Mouse (Mus musculus) hindbrain, embryonic 11.5 days (tissue): ENCODE measurements around the gene Bahd1. TPM values are rescaled to one million over a fixed set of nuclear protein-coding genes. Genes with fewer than 3 reads are reported as not detected.

Experiments used
- ATAC-seq: fragments of 200-750 bp; cut with Nextera tagmentation; 2 replicates; pipeline ENCODE4 v1.8.0; 2017; ENCODE audit warnings: mild to moderate bottlenecking, moderate TSS enrichment, moderate library complexity; ENCODE audit not compliant: low FRiP score
- DNase-seq: peaks from one replicate; pipeline ENCODE4 v3.0.0-alpha.2; 2015; ENCODE audit warnings: low spot score
- H3K27ac ChIP-seq: fragments of 300-500 bp; sonication (generic); 2 replicates; pipeline ENCODE4 v1.5.1; 2014; ENCODE audit warnings: mild to moderate bottlenecking, low read depth, low read length
- H3K27me3 ChIP-seq: fragments of 300-500 bp; sonication (generic); 2 replicates; pipeline ENCODE4 v1.6.1; 2014; ENCODE audit warnings: mild to moderate bottlenecking, low read length, moderate library complexity, mixed read lengths; ENCODE audit not compliant: control insufficient read depth, insufficient read depth
- H3K36me3 ChIP-seq: fragments of 300-500 bp; sonication (generic); 2 replicates; pipeline ENCODE4 v1.6.1; 2014; ENCODE audit warnings: mild to moderate bottlenecking, low read length, moderate library complexity, mixed read lengths; ENCODE audit not compliant: control insufficient read depth, insufficient read depth
- H3K4me1 ChIP-seq: fragments of 300-500 bp; sonication (generic); replicated peaks from 2 replicates; pipeline ENCODE4 v1.6.1; 2014; ENCODE audit warnings: low read length, mixed read lengths; ENCODE audit not compliant: control insufficient read depth, insufficient read depth
- H3K4me2 ChIP-seq: fragments of 300-500 bp; sonication (generic); replicated peaks from 2 replicates; pipeline ENCODE4 v1.6.1; 2014; ENCODE audit warnings: mild to moderate bottlenecking, low read depth, low read length
- H3K4me3 ChIP-seq: fragments of 300-500 bp; sonication (generic); 2 replicates; pipeline ENCODE4 v1.5.1; 2014; ENCODE audit warnings: low read depth, low read length
- H3K9ac ChIP-seq: fragments of 300-500 bp; sonication (generic); 2 replicates; pipeline ENCODE4 v1.6.1; 2014; ENCODE audit warnings: low read depth, low read length
- H3K9me3 ChIP-seq: fragments of 300-500 bp; sonication (generic); 2 replicates; pipeline ENCODE4 v1.6.1; 2016; ENCODE audit warnings: low read length; ENCODE audit not compliant: control insufficient read depth
- WGBS: fragments of 180-500 bp; shearing (Covaris S2); extraction: QIAGEN DNeasy Blood & Tissue Kit; methylation state at CpG from one replicate; pipeline ENCODE4 v1.1.7; 2014; 5-methylcytosine and 5-hydroxymethylcytosine counted together
- polyA plus RNA-seq: library from polyadenylated mRNA; unstranded; fragments of >200 nt; fragmentation: Nextera tagmentation; extraction: Ambion mirVana; gene quantifications from 2 replicates; pipeline ENCODE4 v1.2.1, GENCODE M21; 2014

The Bahd1 gene
- polyA plus RNA-seq, result 2.1 TPM in 2 replicates

- H3K27me3 ChIP-seq, result peaks cover 52% of the 10 kb centered on the region
- peaks cover 30% of the 10 kb centered on the region for H3K4me1 ChIP-seq
- peak within 1 kb of the TSS; percentile 93 for H3K4me3 ChIP-seq
- H3K27ac ChIP-seq, result peak within 1 kb of the TSS; percentile 85; the same call in 1 of the 2 replicates
- peak; percentile 6; the same call in 1 of the 2 replicates for ATAC-seq
- DNase-seq, result peak; percentile 64
- H3K36me3 ChIP-seq, result no peaks in the 10 kb centered on the region
- H3K4me2 ChIP-seq, result peak within 1 kb of the TSS; percentile 99
- H3K9ac ChIP-seq, result peak within 1 kb of the TSS; percentile 83
- no peaks in the 10 kb centered on the region for H3K9me3 ChIP-seq
- WGBS, result under 1% methylated on average over 31 of the region's 32 CpGs
Observed at GRCm38 (mm10) chr2:118899981-118900825, at the start of gene Bahd1. Bahd1 (plus strand) TSS chr2:118900377.

GRCm38 (mm10) chr2:118851756-118852155 lies 48.4 kb upstream of the Bahd1 start:
- WGBS, result 19% methylated on average over 3 of the region's 3 CpGs
- no peaks in the 10 kb centered on the region for H3K9me3 ChIP-seq
- no peak overlapping the region for H3K4me2 ChIP-seq
- no peak overlapping the region for H3K4me3 ChIP-seq
- H3K9ac ChIP-seq, result no peak overlapping the region
- no peak overlapping the region for H3K27ac ChIP-seq
- H3K27me3 ChIP-seq, result no peaks in the 10 kb centered on the region
- no peaks in the 10 kb centered on the region for H3K36me3 ChIP-seq
- H3K4me1 ChIP-seq, result no peaks in the 10 kb centered on the region
- DNase-seq (no peak), ATAC-seq (no peak)

- Histone ChIP-seq H3K27me3 (no peaks in the 10 kb centered on the region), H3K4me2 (peak within 1 kb of the TSS; percentile 69), H3K4me3 (peak within 1 kb of the TSS; percentile 61), H3K9me3 (no peaks in the 10 kb centered on the region), H3K4me1 (no peaks in the 10 kb centered on the region; the same call in 1 of the 2 replicates), H3K27ac (no peak within 1 kb of the TSS), H3K36me3 (no peaks in the 10 kb centered on the region), H3K9ac (peak within 1 kb of the TSS; percentile 76)
- DNase-seq (peak; percentile 91), ATAC-seq (peak; percentile 100)
- under 1% methylated on average over 34 of the region's 34 CpGs for WGBS
Observed at GRCm38 (mm10) chr2:118861454-118862339, 38.5 kb upstream of the Bahd1 start, which contains the start of gene Ivd. Ivd (plus strand) TSS chr2:118861954.

- 45% methylated on average over 3 of the region's 3 CpGs for WGBS
- H3K4me2 ChIP-seq, result peak overlapping the region; percentile 69
- no peaks in the 10 kb centered on the region; the same call in 1 of the 2 replicates for H3K4me1 ChIP-seq
- H3K27me3 ChIP-seq, result no peaks in the 10 kb centered on the region
- no peak for DNase-seq
- H3K9ac ChIP-seq, result peak overlapping the region; percentile 76
- peak overlapping the region; percentile 61 for H3K4me3 ChIP-seq
- no peaks in the 10 kb centered on the region for H3K36me3 ChIP-seq
- no peak overlapping the region for H3K27ac ChIP-seq
- H3K9me3 ChIP-seq, result no peaks in the 10 kb centered on the region
- ATAC-seq, result no peak
Observed at GRCm38 (mm10) chr2:118862340-118862675, 37.9 kb upstream of the Bahd1 start.

- Histone ChIP-seq H3K4me3 (no peak overlapping the region), H3K36me3 (no peaks in the 10 kb centered on the region), H3K9me3 (no peaks in the 10 kb centered on the region), H3K9ac (no peak overlapping the region), H3K27ac (no peak overlapping the region), H3K4me2 (no peak overlapping the region), H3K27me3 (no peaks in the 10 kb centered on the region), H3K4me1 (no peaks in the 10 kb centered on the region)
- WGBS, result 94% methylated on average over 3 of the region's 3 CpGs
- DNase-seq (no peak), ATAC-seq (no peak)
Observed at GRCm38 (mm10) chr2:118870601-118871000, 29.6 kb upstream of the Bahd1 start.

GRCm38 (mm10) chr2:118871032-118871431 lies 29.1 kb upstream of the Bahd1 start:
- Histone ChIP-seq H3K4me3 (no peak overlapping the region), H3K4me1 (no peaks in the 10 kb centered on the region), H3K27ac (no peak overlapping the region), H3K27me3 (no peaks in the 10 kb centered on the region), H3K9ac (no peak overlapping the region), H3K9me3 (no peaks in the 10 kb centered on the region), H3K36me3 (no peaks in the 10 kb centered on the region), H3K4me2 (no peak overlapping the region)
- ATAC-seq, result no peak
- DNase-seq, result no peak
- 88% methylated on average over 1 of the region's 1 CpGs for WGBS

- no peaks in the 10 kb centered on the region for H3K4me1 ChIP-seq
- no peaks in the 10 kb centered on the region for H3K9me3 ChIP-seq
- no peaks in the 10 kb centered on the region for H3K36me3 ChIP-seq
- whole genome bisulfite sequencing, result 92% methylated on average over 5 of the region's 5 CpGs
- no peak for DNase-seq
- H3K4me3 ChIP-seq, result no peak overlapping the region
- H3K27me3 ChIP-seq, result no peaks in the 10 kb centered on the region
- no peak for ATAC-seq
- H3K27ac ChIP-seq, result no peak overlapping the region
- H3K9ac ChIP-seq, result no peak overlapping the region
- no peak overlapping the region for H3K4me2 ChIP-seq
Observed at GRCm38 (mm10) chr2:118873018-118873417, 27.2 kb upstream of the Bahd1 start.

- H3K36me3 ChIP-seq, result no peaks in the 10 kb centered on the region
- no peak for ATAC-seq
- 93% methylated on average over 6 of the region's 6 CpGs for WGBS
- no peaks in the 10 kb centered on the region for H3K27me3 ChIP-seq
- DNase-seq, result no peak
- H3K9ac ChIP-seq, result no peak overlapping the region
- H3K9me3 ChIP-seq, result no peaks in the 10 kb centered on the region
- no peak overlapping the region for H3K27ac ChIP-seq
- H3K4me1 ChIP-seq, result no peaks in the 10 kb centered on the region
- no peak overlapping the region for H3K4me2 ChIP-seq
- no peak overlapping the region for H3K4me3 ChIP-seq
Observed at GRCm38 (mm10) chr2:118873890-118874430, 26.2 kb upstream of the Bahd1 start.
